Mouse (Mus musculus): ENCODE data around the gene Zfp715. TPM values are rescaled to one million over a fixed set of nuclear protein-coding genes. Genes with fewer than 3 reads are reported as not detected.
"Not testable (repeated sequence)": the region's sequence is repeated elsewhere in the genome, so short reads cannot be mapped to it uniquely, and the experiment has no call there.

The Zfp715 gene
- polyA plus RNA-seq, 1 experiment from 2014 or later = 3.9 TPM

DNA sequence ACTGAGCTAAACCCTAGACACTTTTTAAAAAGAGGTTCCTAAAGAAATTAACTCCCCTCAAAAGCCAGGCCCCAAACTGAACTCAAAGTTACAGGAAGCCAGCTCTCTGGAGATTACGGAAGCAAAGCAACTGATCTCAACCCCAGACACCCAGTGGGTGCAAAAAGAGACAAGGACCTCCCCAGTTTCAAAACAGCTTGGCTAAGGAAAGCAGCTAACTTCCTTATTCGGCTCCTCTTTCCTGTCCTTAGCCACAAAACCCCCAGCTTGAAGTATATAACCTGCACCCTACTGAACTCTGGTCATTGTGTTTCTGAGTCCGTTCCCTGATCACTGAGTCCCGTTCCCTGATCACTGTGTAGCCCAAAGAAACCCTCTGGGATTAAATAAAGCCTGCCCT, 40.0 kb upstream of the Zfp715 start:
- Histone ChIP-seq H3K36me3 (replicated peaks; ENCODE audit: insufficient read depth, low read length) (no peaks in the 10 kb centered on the region), H3K27me3 (ENCODE audit: insufficient read depth, low read length) (no peaks in the 10 kb centered on the region), H3K4me1 (ENCODE audit: insufficient read depth) (peaks cover 18% of the 10 kb centered on the region), H3K9ac (replicated peaks) (no peak overlapping the region), H3K4me2 (ENCODE audit: low read depth, low read length) (0 out of 2 replicates have a peak overlapping the region, but pooled peaks have one; percentile 1), H3K4me3 (ENCODE audit: low read depth, low read length) (no peak overlapping the region), H3K27ac (ENCODE audit: low read depth) (peak overlapping the region; percentile 58), H3K9me3 (ENCODE audit: low read length) (no peaks in the 10 kb centered on the region)
- peak; percentile 22 for DNase-seq
- TF ChIP-seq EP300 (IDR thresholded peaks at IDR 0.05; ENCODE audit: low read depth) = no peak
- no peak for TF ChIP-seq CTCF (IDR thresholded peaks at IDR 0.05; ENCODE audit: low read depth)
- ATAC-seq = peak; percentile 52
- 25% methylated on average over 4 of the region's 4 CpGs for WGBS (ENCODE audit: insufficient replicate concordance)

DNA sequence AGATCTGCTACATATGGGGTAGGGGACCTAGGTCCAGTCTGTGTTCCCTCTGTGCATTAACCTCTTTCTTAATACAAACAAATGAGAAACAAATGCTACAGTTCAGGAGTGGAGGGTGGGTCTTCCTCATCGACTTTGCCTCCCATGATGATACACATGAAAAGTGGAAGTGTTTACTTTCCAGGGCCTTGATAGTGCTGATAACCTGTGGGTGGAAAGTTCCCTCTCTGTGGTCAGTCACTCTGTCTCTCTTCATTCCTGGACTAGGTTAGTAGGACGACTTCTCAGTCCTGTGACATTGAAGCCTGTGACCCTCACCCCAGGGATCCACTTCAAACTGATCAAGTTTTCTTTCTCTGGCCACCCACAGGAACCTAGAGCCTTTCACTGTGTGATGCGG, 38.1 kb upstream of the Zfp715 start, which contains the start of gene Siglecf:
TSS of gene Siglecf (plus strand) at position 188 of the 400 bp plus-strand sequence.
- Histone ChIP-seq H3K9ac (replicated peaks) (no peak within 1 kb of the TSS), H3K4me1 (ENCODE audit: insufficient read depth) (peaks cover 18% of the 10 kb centered on the region), H3K27me3 (ENCODE audit: insufficient read depth, low read length) (no peaks in the 10 kb centered on the region), H3K4me2 (ENCODE audit: low read depth, low read length) (no peak within 1 kb of the TSS), H3K9me3 (ENCODE audit: low read length) (no peaks in the 10 kb centered on the region), H3K27ac (ENCODE audit: low read depth) (peak within 1 kb of the TSS; percentile 52; the same call in 1 of the 2 replicates), H3K4me3 (ENCODE audit: low read depth, low read length) (no peak within 1 kb of the TSS), H3K36me3 (replicated peaks; ENCODE audit: insufficient read depth, low read length) (no peaks in the 10 kb centered on the region)
- no peak for TF ChIP-seq EP300 (IDR thresholded peaks at IDR 0.05; ENCODE audit: low read depth)
- TF ChIP-seq CTCF (IDR thresholded peaks at IDR 0.05; ENCODE audit: low read depth) = no peak
- 26% methylated on average over 3 of the region's 3 CpGs for WGBS (ENCODE audit: insufficient replicate concordance)
- ATAC-seq = no peak
- no peak for DNase-seq

DNA sequence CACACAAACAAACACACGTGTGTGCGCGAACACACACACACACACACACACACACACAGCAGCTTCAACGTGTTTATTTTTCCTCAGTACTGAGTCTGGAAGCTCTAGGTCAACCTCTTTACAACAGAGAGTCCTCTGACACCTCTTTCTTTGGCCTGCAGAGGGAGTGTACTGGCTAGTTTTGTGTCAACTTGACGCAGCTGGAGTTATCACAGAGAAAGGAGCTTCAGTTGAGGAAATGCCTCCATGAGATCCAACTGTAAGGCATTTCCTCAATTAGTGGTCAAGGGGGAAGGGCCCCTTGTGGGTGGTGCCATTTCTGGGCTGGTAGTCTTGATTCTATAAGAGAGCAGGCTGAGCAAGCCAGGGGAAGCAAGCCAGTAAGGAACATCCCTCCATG, 36.5 kb upstream of the Zfp715 start:
- peaks cover 18% of the 10 kb centered on the region for H3K4me1 ChIP-seq (ENCODE audit: insufficient read depth)
- peak; percentile 62 for TF ChIP-seq CTCF (IDR thresholded peaks at IDR 0.05; ENCODE audit: low read depth)
- 0 out of 2 replicates have a peak overlapping the region, but pooled peaks have one; percentile 52 for H3K27ac ChIP-seq (ENCODE audit: low read depth)
- DNase-seq = peak; percentile 32
- H3K4me3 ChIP-seq (ENCODE audit: low read depth, low read length); H3K9ac ChIP-seq (replicated peaks); H3K27me3 ChIP-seq (ENCODE audit: insufficient read depth, low read length); H3K9me3 ChIP-seq (ENCODE audit: low read length); H3K36me3 ChIP-seq (replicated peaks; ENCODE audit: insufficient read depth, low read length); H3K4me2 ChIP-seq (ENCODE audit: low read depth, low read length): not testable (repeated sequence)
- 46% methylated on average over 5 of the region's 5 CpGs for WGBS (ENCODE audit: insufficient replicate concordance)
- ATAC-seq = peak; percentile 58

DNA sequence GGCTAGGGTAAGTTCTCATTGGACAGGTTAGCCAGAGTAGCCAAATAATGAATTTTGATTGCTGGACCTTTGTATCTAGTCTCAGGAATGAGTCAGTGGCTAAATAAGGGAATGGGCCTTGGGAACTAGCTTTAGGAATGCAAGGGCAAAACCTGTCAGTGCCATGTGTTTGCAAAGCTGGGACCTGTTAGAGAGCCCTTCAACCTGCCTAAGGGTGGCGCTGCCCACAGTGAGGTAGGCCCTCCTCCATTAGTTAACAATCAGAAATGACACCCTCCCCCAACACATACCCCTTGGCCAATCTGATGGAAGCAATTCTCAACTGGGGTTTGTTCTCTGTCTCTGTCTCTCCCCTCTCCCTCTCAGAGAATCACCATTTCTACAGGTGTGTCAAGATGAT, 33.5 kb upstream of the Zfp715 start:
- H3K4me1 ChIP-seq (ENCODE audit: insufficient read depth) = peaks cover 11% of the 10 kb centered on the region
- no peaks in the 10 kb centered on the region for H3K9me3 ChIP-seq (ENCODE audit: low read length)
- no peak overlapping the region for H3K4me2 ChIP-seq (ENCODE audit: low read depth, low read length)
- ATAC-seq = no peak
- H3K9ac ChIP-seq (replicated peaks) = no peak overlapping the region
- H3K27ac ChIP-seq (ENCODE audit: low read depth) = no peak overlapping the region
- DNase-seq = no peak
- no peaks in the 10 kb centered on the region for H3K27me3 ChIP-seq (ENCODE audit: insufficient read depth, low read length)
- no peaks in the 10 kb centered on the region for H3K36me3 ChIP-seq (replicated peaks; ENCODE audit: insufficient read depth, low read length)
- H3K4me3 ChIP-seq (ENCODE audit: low read depth, low read length) = no peak overlapping the region
- 69% methylated on average over 1 of the region's 1 CpGs for whole genome bisulfite sequencing (ENCODE audit: insufficient replicate concordance)
- TF ChIP-seq EP300 (IDR thresholded peaks at IDR 0.05; ENCODE audit: low read depth) (no peak), CTCF (IDR thresholded peaks at IDR 0.05; ENCODE audit: low read depth) (no peak)

DNA sequence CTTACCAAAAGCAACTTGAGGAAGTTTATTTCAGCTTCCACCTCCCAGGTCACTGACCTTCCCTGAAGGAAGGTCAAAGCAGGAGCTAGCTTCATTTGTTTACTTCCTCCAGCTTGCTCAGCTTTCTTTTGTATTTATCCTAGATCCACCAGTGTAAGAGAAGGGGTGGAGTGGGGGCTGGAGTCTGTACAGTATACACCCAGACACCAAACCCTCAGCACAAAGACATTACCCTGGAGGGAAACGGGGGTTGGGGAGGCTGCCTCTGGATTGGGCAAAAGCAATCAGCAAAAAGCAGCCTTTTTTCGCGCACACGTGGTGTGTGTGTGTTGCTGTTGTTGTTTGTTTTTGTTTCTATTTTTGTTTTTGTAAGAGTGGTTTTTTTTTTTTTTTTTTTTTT, 33.1 kb upstream of the Zfp715 start:
- DNase-seq (no peak), ATAC-seq (peak; percentile 20)
- H3K27ac ChIP-seq (ENCODE audit: low read depth) = no peak overlapping the region
- no peaks in the 10 kb centered on the region for H3K36me3 ChIP-seq (replicated peaks; ENCODE audit: insufficient read depth, low read length)
- no peak overlapping the region for H3K9ac ChIP-seq (replicated peaks)
- H3K4me1 ChIP-seq (ENCODE audit: insufficient read depth) = peaks cover 7% of the 10 kb centered on the region
- TF ChIP-seq EP300 (IDR thresholded peaks at IDR 0.05; ENCODE audit: low read depth) (no peak), CTCF (IDR thresholded peaks at IDR 0.05; ENCODE audit: low read depth) (no peak)
- H3K4me2 ChIP-seq (ENCODE audit: low read depth, low read length) = no peak overlapping the region
- H3K27me3 ChIP-seq (ENCODE audit: insufficient read depth, low read length) = no peaks in the 10 kb centered on the region
- no peaks in the 10 kb centered on the region for H3K9me3 ChIP-seq (ENCODE audit: low read length)
- no peak overlapping the region for H3K4me3 ChIP-seq (ENCODE audit: low read depth, low read length)
- 63% methylated on average over 4 of the region's 4 CpGs for WGBS (ENCODE audit: insufficient replicate concordance)

DNA sequence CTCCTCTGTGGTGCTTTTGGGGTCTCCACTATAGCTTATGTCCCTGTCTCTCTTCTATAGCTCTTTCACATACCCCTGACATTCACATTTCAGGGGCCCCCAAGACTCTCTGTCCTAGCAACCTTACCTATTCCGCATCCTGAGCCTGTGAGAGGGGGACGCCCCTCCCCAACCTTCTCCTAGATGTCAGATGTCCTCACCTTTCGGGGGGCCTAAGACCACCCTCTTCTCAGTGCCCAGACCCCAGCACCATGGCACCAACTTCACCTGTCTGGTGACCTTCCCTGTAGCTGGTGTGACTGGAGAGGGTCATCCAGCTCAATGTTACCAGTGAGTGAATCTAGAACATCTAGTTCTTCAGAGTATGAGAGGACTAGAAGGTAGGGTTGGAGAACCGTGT, 31.4 kb upstream of the Zfp715 start:
- Histone ChIP-seq H3K9ac (replicated peaks) (no peak overlapping the region), H3K27me3 (ENCODE audit: insufficient read depth, low read length) (no peaks in the 10 kb centered on the region), H3K36me3 (replicated peaks; ENCODE audit: insufficient read depth, low read length) (no peaks in the 10 kb centered on the region), H3K4me2 (ENCODE audit: low read depth, low read length) (no peak overlapping the region), H3K9me3 (ENCODE audit: low read length) (no peaks in the 10 kb centered on the region), H3K4me3 (ENCODE audit: low read depth, low read length) (no peak overlapping the region), H3K27ac (ENCODE audit: low read depth) (no peak overlapping the region), H3K4me1 (ENCODE audit: insufficient read depth) (no peaks in the 10 kb centered on the region)
- ATAC-seq (no peak), DNase-seq (no peak)
- 67% methylated on average over 4 of the region's 4 CpGs for WGBS (ENCODE audit: insufficient replicate concordance)
- TF ChIP-seq CTCF (IDR thresholded peaks at IDR 0.05; ENCODE audit: low read depth) (no peak), EP300 (IDR thresholded peaks at IDR 0.05; ENCODE audit: low read depth) (no peak)

DNA sequence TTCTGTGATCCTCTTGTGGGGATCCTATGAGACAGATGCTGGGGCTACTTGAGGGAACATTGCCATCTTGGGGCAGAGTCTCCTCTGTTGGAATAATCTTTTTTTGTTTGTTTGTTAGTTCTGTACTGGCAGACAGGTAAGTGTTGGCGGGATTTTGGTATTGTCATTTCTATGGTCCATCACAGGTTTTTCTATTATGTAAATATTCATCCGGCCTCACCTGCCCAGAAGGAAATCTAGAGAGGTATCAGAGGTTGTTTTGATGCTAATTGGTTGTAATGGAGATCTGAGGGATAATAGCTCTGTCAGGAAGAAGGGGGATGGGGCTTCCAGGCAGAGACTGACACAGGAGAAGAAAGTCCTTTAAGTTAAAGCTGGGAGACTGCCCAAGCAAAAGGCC, 30.9 kb upstream of the Zfp715 start:
- Histone ChIP-seq H3K9me3 (ENCODE audit: low read length) (no peaks in the 10 kb centered on the region), H3K9ac (replicated peaks) (no peak overlapping the region), H3K27ac (ENCODE audit: low read depth) (no peak overlapping the region), H3K4me1 (ENCODE audit: insufficient read depth) (no peaks in the 10 kb centered on the region), H3K36me3 (replicated peaks; ENCODE audit: insufficient read depth, low read length) (no peaks in the 10 kb centered on the region), H3K27me3 (ENCODE audit: insufficient read depth, low read length) (no peaks in the 10 kb centered on the region), H3K4me3 (ENCODE audit: low read depth, low read length) (no peak overlapping the region), H3K4me2 (ENCODE audit: low read depth, low read length) (no peak overlapping the region)
- TF ChIP-seq CTCF (IDR thresholded peaks at IDR 0.05; ENCODE audit: low read depth) (no peak), EP300 (IDR thresholded peaks at IDR 0.05; ENCODE audit: low read depth) (no peak)
- ATAC-seq (no peak), DNase-seq (no peak)
- 75% methylated on average over 2 of the region's 2 CpGs for WGBS (ENCODE audit: insufficient replicate concordance)

Data from liver, postnatal 0 days (tissue).